Mouse (Mus musculus) Patski (cell line): ENCODE results near the gene Olfr623. TPM values are rescaled to one million over a fixed set of nuclear protein-coding genes. Genes with fewer than 3 reads are reported as not detected.

Source experiments
- ATAC-seq: fragments of 100-300 bp; one replicate; pipeline ENCODE4 v1.8.0; 2021
- CTCF ChIA-PET: fragments of 350-600 bp; sonication (Branson Sonifier 250); formaldehyde crosslinking; loops from one replicate; lab custom pipeline; 2022; ENCODE audit warnings: inconsistent platforms; lab: Charles Lee
- POLR2A ChIA-PET: fragments of 350-600 bp; sonication (Branson Sonifier 250); formaldehyde crosslinking; loops from one replicate; lab custom pipeline; 2022; ENCODE audit warnings: antibody characterized with exemption, inconsistent platforms; lab: Charles Lee
- DNase-seq: peaks from one replicate; pipeline ENCODE4 v3.0.0-alpha.2; 2011; ENCODE audit warnings: low read depth, low spot score
- H3K27me3 ChIP-seq: fragments of 371-371 bp; one replicate; pipeline ENCODE4 v1.5.1; 2021
- CTCF ChIP-seq: fragments of 100-300 bp; IDR thresholded peaks from one replicate; pipeline ENCODE4 v1.5.1; 2021
- in situ Hi-C: fragments of 300-500 bp; cut with MboI; formaldehyde crosslinking; loops from 3 replicates; pipeline ENCODE4 v1.11.1; 2018; ENCODE audit warnings: low pct_unique_long_range_greater_than_20kb, mixed read lengths
- polyA plus RNA-seq: library from polyadenylated mRNA; unstranded; gene quantifications from one replicate; pipeline ENCODE4 v1.2.3, GENCODE M21; 2021

The Olfr623 gene
- not detected for polyA plus RNA-seq

DNA sequence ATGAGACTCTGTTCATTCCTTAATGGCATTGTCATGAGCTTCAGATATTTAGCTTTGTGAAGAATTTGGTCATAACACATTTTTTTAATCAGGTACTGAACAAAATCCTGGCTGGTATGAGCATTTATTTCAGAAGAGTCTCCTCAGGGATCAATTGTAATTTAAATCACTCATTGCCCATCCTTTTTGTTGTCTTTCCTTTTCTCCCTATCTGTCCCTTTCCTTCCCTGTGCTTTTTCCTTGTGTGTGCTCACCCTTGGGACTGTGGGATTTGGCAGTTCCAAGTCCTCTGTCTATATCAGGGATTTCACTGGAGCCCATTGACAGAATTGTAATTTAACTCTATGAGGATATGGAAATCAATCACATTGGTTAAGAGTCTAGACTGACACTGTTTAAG is at the start of gene Olfr623:
Gene Olfr623 (minus strand): TSS at position 101 of the 400 bp plus-strand sequence.
- ATAC-seq (no peak), DNase-seq (no peak)
- in situ Hi-C loops: no loop called here
- no peak for TF ChIP-seq CTCF
- ChIA-PET POLR2A (no interaction called here), CTCF (no interaction called here)
- H3K27me3 ChIP-seq: no peaks in the 10 kb centered on the region

DNA sequence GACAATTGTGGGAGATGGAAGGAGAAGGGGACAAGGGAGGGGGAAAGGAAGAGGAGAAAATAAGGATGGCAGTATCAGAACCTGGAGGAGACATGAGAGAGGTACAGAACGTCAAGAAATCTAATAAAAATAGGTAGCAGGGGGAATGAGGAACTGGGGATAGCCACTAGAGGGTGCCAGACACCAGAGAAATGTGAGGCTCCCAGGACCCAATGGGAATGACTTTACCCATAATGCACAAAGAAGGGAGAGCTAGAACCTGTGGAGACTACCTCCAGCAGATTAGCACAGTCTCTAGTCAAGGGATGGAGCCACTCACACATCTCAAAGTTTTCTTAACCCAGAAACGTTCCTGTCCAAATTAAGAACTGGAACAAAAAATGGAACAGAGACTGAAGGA is 48.5 kb upstream of the Olfr623 start:
- in situ Hi-C loops: no loop called here
- CTCF ChIA-PET: no interaction called here
- no peak for DNase-seq
- POLR2A ChIA-PET: no interaction called here
- TF ChIP-seq CTCF: no peak
- H3K27me3 ChIP-seq: no peaks in the 10 kb centered on the region
- ATAC-seq: no peak

- DNase-seq (no peak), ATAC-seq (no peak)
- POLR2A ChIA-PET: no interaction called here
- H3K27me3 ChIP-seq: no peaks in the 10 kb centered on the region
- in situ Hi-C loops: no loop called here
- TF ChIP-seq CTCF: no peak
- CTCF ChIA-PET: no interaction called here
Measured at GRCm38 (mm10) chr7:103699469-103699868, 36.0 kb upstream of the Olfr623 start.

DNA sequence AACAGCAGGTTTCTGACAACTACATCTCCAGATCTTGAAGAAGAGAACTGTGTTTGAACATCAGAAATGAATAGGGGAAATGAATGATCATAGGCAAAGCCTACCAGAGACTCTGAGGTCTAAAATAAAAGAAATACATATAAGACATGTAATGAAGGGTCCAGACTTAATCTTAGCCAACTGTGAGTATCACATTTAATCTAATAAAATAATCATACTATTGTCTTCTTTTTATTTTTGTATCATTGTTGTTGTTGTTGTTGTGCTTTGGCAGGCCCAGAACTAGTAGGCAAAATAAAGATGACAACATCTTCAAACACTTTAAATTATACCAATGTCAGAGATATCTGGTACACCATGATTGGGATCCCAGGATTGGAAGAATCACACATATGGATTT is 18.9 kb upstream of the Olfr623 start, which contains the start of gene Olfr625-ps1:
Gene Olfr625-ps1 (plus strand): TSS at position 301 of the 400 bp plus-strand sequence.
- no peak for ATAC-seq
- TF ChIP-seq CTCF: no peak
- CTCF ChIA-PET: no interaction called here
- H3K27me3 ChIP-seq: no peaks in the 10 kb centered on the region
- in situ Hi-C loops: no loop called here
- POLR2A ChIA-PET: no interaction called here
- no peak for DNase-seq

GRCm38 (mm10) chr7:103671091-103671490 is 7.6 kb upstream of the Olfr623 start, which contains the start of gene Olfr624:
Gene Olfr624 (minus strand): TSS chr7:103671191.
- ATAC-seq (no peak), DNase-seq (no peak)
- POLR2A ChIA-PET: no interaction called here
- H3K27me3 ChIP-seq: no peaks in the 10 kb centered on the region
- in situ Hi-C loops: no loop called here
- TF ChIP-seq CTCF: no peak
- CTCF ChIA-PET: no interaction called here

DNA sequence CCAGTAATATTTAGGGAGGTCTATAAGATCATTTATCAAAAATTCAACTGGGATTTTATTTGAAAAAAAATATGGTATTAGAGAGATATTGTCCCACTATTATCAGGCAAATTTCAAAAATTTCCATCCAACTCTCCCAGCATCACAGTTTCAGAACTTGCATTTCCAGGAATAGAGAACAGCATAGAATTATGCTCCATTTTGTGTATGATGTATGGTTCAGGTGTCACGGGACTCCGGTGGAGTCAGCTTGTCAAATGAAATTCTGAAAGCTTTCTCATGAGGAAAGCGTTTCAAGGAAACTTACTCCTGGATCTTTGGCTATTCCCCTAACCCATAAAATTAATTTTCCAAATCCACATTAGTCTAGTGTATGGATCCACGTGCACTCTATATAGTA is 19.4 kb downstream of the Olfr623 start:
- DNase-seq (no peak), ATAC-seq (no peak)
- ChIA-PET POLR2A (no interaction called here), CTCF (no interaction called here)
- no peak for TF ChIP-seq CTCF
- H3K27me3 ChIP-seq: no peaks in the 10 kb centered on the region
- in situ Hi-C loops: no loop called here

DNA sequence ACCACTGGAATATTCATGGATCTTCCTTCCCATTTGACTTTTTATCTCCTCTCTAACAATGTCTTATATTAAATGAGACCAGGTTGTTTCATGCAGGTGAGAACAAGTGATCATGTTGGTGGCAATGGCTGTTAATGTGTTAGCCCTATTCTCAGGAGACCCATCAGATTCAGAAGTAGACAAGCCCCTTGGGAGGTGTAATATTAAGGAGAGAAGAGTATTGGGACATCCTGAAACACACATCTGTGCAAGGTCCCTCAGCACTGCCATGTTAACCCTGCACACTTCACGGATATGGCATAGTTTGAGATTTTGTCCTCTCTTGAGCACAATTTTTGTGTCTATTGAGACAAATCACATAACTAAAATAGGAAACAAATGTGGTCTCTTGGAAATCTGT is 20.9 kb downstream of the Olfr623 start, which contains the start of gene Olfr622:
Gene Olfr622 (minus strand): TSS at position 101 of the 400 bp plus-strand sequence.
- H3K27me3 ChIP-seq: no peaks in the 10 kb centered on the region
- ATAC-seq (no peak), DNase-seq (no peak)
- CTCF ChIA-PET: no interaction called here
- POLR2A ChIA-PET: no interaction called here
- TF ChIP-seq CTCF: no peak
- in situ Hi-C loops: no loop called here

- no peak for DNase-seq
- ChIA-PET POLR2A (no interaction called here), CTCF (no interaction called here)
- no peaks in the 10 kb centered on the region for H3K27me3 ChIP-seq
- no peak for ATAC-seq
- in situ Hi-C loops: no loop called here
- no peak for TF ChIP-seq CTCF
Measured at GRCm38 (mm10) chr7:103636795-103637194, 26.7 kb downstream of the Olfr623 start.

- CTCF ChIA-PET: no interaction called here
- ATAC-seq: no peak
- no peak for DNase-seq
- POLR2A ChIA-PET: no interaction called here
- H3K27me3 ChIP-seq: no peaks in the 10 kb centered on the region
- TF ChIP-seq CTCF: no peak
- in situ Hi-C loops: no loop called here
Measured at GRCm38 (mm10) chr7:103612434-103612833, 51.1 kb downstream of the Olfr623 start, which contains the start of gene Olfr620. Gene Olfr620 (minus strand): TSS chr7:103612534.

Other genes starting within 250 kb of the Olfr623 start
- not detected for gene Usp17lc, start 248.6 kb downstream of the Olfr623 start, polyA plus RNA-seq
- gene Olfr605, start 218.3 kb downstream of the Olfr623 start, polyA plus RNA-seq: not detected
- not detected for gene Olfr606, start 214.7 kb downstream of the Olfr623 start, polyA plus RNA-seq
- not detected for gene Olfr607, start 199.5 kb downstream of the Olfr623 start, polyA plus RNA-seq
- gene Olfr608, start 193.8 kb downstream of the Olfr623 start, polyA plus RNA-seq: not detected
- not detected for gene Olfr609, start 165.6 kb downstream of the Olfr623 start, polyA plus RNA-seq
- not detected for gene Olfr610, start 151.6 kb downstream of the Olfr623 start, polyA plus RNA-seq
- gene Olfr611, start 142.9 kb downstream of the Olfr623 start, polyA plus RNA-seq: not detected
- not detected for gene Olfr612, start 121.0 kb downstream of the Olfr623 start, polyA plus RNA-seq
- gene Olfr613, start 115.6 kb downstream of the Olfr623 start, polyA plus RNA-seq: 0.42 TPM
- gene Olfr615, start 107.6 kb downstream of the Olfr623 start, polyA plus RNA-seq: not detected
- not detected for gene Olfr616, start 94.6 kb downstream of the Olfr623 start, polyA plus RNA-seq
- gene Olfr617, start 90.6 kb downstream of the Olfr623 start, polyA plus RNA-seq: not detected
- gene Olfr618, start 73.6 kb downstream of the Olfr623 start, polyA plus RNA-seq: not detected
- gene Olfr619, start 63.1 kb downstream of the Olfr623 start, polyA plus RNA-seq: not detected
- gene Olfr620, start 51.2 kb downstream of the Olfr623 start, polyA plus RNA-seq: not detected
- gene Olfr622, start 21.0 kb downstream of the Olfr623 start, polyA plus RNA-seq: not detected
- gene Olfr624, start 7.5 kb upstream of the Olfr623 start, polyA plus RNA-seq: 0.15 TPM
- not detected for gene Olfr625-ps1, start 19.0 kb upstream of the Olfr623 start, polyA plus RNA-seq
- gene Olfr243, start 51.0 kb upstream of the Olfr623 start, polyA plus RNA-seq: not detected
- not detected for gene Olfr628, start 66.7 kb upstream of the Olfr623 start, polyA plus RNA-seq
- gene Olfr629, start 81.2 kb upstream of the Olfr623 start, polyA plus RNA-seq: not detected
- not detected for gene Olfr630, start 93.6 kb upstream of the Olfr623 start, polyA plus RNA-seq
- gene Olfr69, start 107.9 kb upstream of the Olfr623 start, polyA plus RNA-seq: not detected
- gene Olfr68, start 116.0 kb upstream of the Olfr623 start, polyA plus RNA-seq: not detected
- gene Olfr67, start 128.1 kb upstream of the Olfr623 start, polyA plus RNA-seq: not detected
- gene Hbb-bt, start 150.3 kb upstream of the Olfr623 start, polyA plus RNA-seq: not detected
- gene Hbb-bs, start 164.4 kb upstream of the Olfr623 start, polyA plus RNA-seq: not detected
- not detected for gene Hbb-bh2, start 176.8 kb upstream of the Olfr623 start, polyA plus RNA-seq
- gene Hbb-bh1, start 179.5 kb upstream of the Olfr623 start, polyA plus RNA-seq: not detected
- gene Hbb-y, start 189.5 kb upstream of the Olfr623 start, polyA plus RNA-seq: not detected
- gene Olfr66, start 222.6 kb upstream of the Olfr623 start, polyA plus RNA-seq: not detected
- not detected for gene Olfr64, start 230.8 kb upstream of the Olfr623 start, polyA plus RNA-seq
- not detected for gene Olfr65, start 239.8 kb upstream of the Olfr623 start, polyA plus RNA-seq